Mouse (Mus musculus) liver, postnatal 0 days (tissue): Measurements from ENCODE around the gene Ifrd2. TPM values are rescaled to one million over a fixed set of nuclear protein-coding genes. Genes with fewer than 3 reads are reported as not detected.

Source experiments
- ATAC-seq: fragments of 200-750 bp; cut with Nextera tagmentation; 2 replicates; pipeline ENCODE4 v1.8.0; 2017; ENCODE audit warnings: mild to moderate bottlenecking, moderate library complexity
- DNase-seq: peaks from one replicate; pipeline ENCODE4 v3.0.0-alpha.2; 2016
- H3K27ac ChIP-seq: fragments of 300-500 bp; sonication (generic); 2 replicates; pipeline ENCODE4 v1.5.1; 2014; ENCODE audit warnings: antibody characterized with exemption, moderate library complexity, mild to moderate bottlenecking, low read depth
- H3K27me3 ChIP-seq: fragments of 300-500 bp; sonication (generic); 2 replicates; pipeline ENCODE4 v1.6.1; 2014; ENCODE audit warnings: low read length, control low read depth, mixed read lengths; ENCODE audit not compliant: insufficient read depth
- H3K36me3 ChIP-seq: fragments of 300-500 bp; sonication (generic); replicated peaks from 2 replicates; pipeline ENCODE4 v1.6.1; 2014; ENCODE audit warnings: mild to moderate bottlenecking, control low read depth, low read length, moderate library complexity, mixed read lengths; ENCODE audit not compliant: insufficient read depth
- H3K4me1 ChIP-seq: fragments of 300-500 bp; sonication (generic); 2 replicates; pipeline ENCODE4 v1.6.1; 2014; ENCODE audit warnings: antibody characterized with exemption, mild to moderate bottlenecking, control low read depth; ENCODE audit not compliant: insufficient read depth
- H3K4me2 ChIP-seq: fragments of 300-500 bp; sonication (generic); 2 replicates; pipeline ENCODE4 v1.6.1; 2014; ENCODE audit warnings: low read depth, mild to moderate bottlenecking, low read length, moderate library complexity, mixed read lengths
- H3K4me3 ChIP-seq: fragments of 300-500 bp; sonication (generic); 2 replicates; pipeline ENCODE4 v1.5.1; 2014; ENCODE audit warnings: low read depth, low read length
- H3K9ac ChIP-seq: fragments of 300-500 bp; sonication (generic); replicated peaks from 2 replicates; pipeline ENCODE4 v1.6.1; 2014; ENCODE audit warnings: mild to moderate bottlenecking, moderate library complexity
- H3K9me3 ChIP-seq: fragments of 300-500 bp; sonication (generic); 2 replicates; pipeline ENCODE4 v1.6.1; 2016; ENCODE audit warnings: mild to moderate bottlenecking, control low read depth, low read length, mixed read lengths
- CTCF ChIP-seq: sonication (generic); IDR thresholded peaks from 2 replicates; pipeline ENCODE4 v1.5.1; 2016; ENCODE audit warnings: antibody characterized with exemption, low read depth
- EP300 ChIP-seq: IDR thresholded peaks from 2 replicates; pipeline ENCODE4 v1.6.1; 2016; ENCODE audit warnings: antibody characterized with exemption, low read depth, mild to moderate bottlenecking
- WGBS: fragments of 180-500 bp; shearing (Covaris S2); extraction: QIAGEN DNeasy Blood & Tissue Kit; methylation state at CpG from one replicate; pipeline ENCODE4 v1.1.7; 2014; ENCODE audit not compliant: insufficient replicate concordance; 5-methylcytosine and 5-hydroxymethylcytosine counted together
- polyA plus RNA-seq: library from polyadenylated mRNA; unstranded; fragments of >200 nt; fragmentation: Nextera tagmentation; extraction: Ambion mirVana; gene quantifications from 2 replicates; pipeline ENCODE4 v1.2.1, GENCODE M21; 2015

The Ifrd2 gene
- polyA plus RNA-seq, 1 experiment from 2014 or later: 68.0 TPM

DNA sequence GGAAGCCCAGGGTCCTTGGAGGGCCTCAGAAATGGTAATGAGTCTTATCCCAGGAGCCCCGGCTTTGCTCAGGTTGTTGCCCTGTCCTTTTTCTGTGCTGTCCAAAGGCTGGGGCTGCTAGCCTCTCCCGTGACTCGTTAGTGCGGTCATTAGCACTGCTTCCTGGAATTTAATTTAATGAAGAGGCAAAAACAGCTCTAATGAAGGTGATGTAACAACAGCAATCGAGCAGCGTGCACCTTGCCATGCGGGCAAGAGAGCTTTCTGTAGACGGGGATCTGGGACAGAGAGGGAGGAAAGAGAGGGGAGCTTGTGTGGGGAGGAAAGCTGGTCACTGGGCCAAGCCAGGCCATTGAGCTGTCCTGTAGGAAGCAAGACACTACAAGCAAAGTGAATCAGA, 54.2 kb downstream of the Ifrd2 start:
- Histone ChIP-seq H3K36me3 (no peaks in the 10 kb centered on the region), H3K4me3 (no peak overlapping the region), H3K9ac (no peak overlapping the region), H3K9me3 (no peaks in the 10 kb centered on the region), H3K27ac (no peak overlapping the region), H3K4me1 (peaks cover 10% of the 10 kb centered on the region), H3K4me2 (no peak overlapping the region), H3K27me3 (no peaks in the 10 kb centered on the region)
- DNase-seq (no peak), ATAC-seq (no peak)
- TF ChIP-seq EP300 (no peak), CTCF (no peak)
- WGBS: 80% methylated on average over 8 of the region's 8 CpGs

Other genes starting within 250 kb of the Ifrd2 start
- 2.5 and 3.2 TPM in 2 replicates for gene Hemk1, start 249.3 kb upstream of the Ifrd2 start, polyA plus RNA-seq
- gene 6430571L13Rik, start 247.0 kb upstream of the Ifrd2 start, polyA plus RNA-seq: 0.14 and 0.22 TPM in 2 replicates
- gene Cacna2d2, start 188.0 kb upstream of the Ifrd2 start, polyA plus RNA-seq: not detected in 2 replicates
- 15.7 and 17.9 TPM in 2 replicates for gene Tmem115, start 53.7 kb upstream of the Ifrd2 start, polyA plus RNA-seq
- 18.5 and 19.6 TPM in 2 replicates for gene Cyb561d2, start 45.4 kb upstream of the Ifrd2 start, polyA plus RNA-seq
- 8.5 TPM in 2 replicates for gene Nprl2, start 45.4 kb upstream of the Ifrd2 start, polyA plus RNA-seq
- gene Zmynd10, start 40.3 kb upstream of the Ifrd2 start, polyA plus RNA-seq: 0.59 and 0.73 TPM in 2 replicates
- 12.4 and 15.1 TPM in 2 replicates for gene Rassf1, start 36.1 kb upstream of the Ifrd2 start, polyA plus RNA-seq
- 34.3 and 35.9 TPM in 2 replicates for gene Tusc2, start 24.4 kb upstream of the Ifrd2 start, polyA plus RNA-seq
- 53.9 and 54.5 TPM in 2 replicates for gene Hyal2, start 19.7 kb upstream of the Ifrd2 start, polyA plus RNA-seq
- 2.5 and 3.3 TPM in 2 replicates for gene Hyal1, start 10.7 kb upstream of the Ifrd2 start, polyA plus RNA-seq
- gene Naa80, start 8.8 kb upstream of the Ifrd2 start, polyA plus RNA-seq: 10.4 and 11.6 TPM in 2 replicates
- gene Hyal3, start 6.8 kb upstream of the Ifrd2 start, polyA plus RNA-seq: 0.65 and 0.86 TPM in 2 replicates
- gene Sema3b, start 21.6 kb downstream of the Ifrd2 start, polyA plus RNA-seq: 0.41 and 0.56 TPM in 2 replicates
- 146 and 159 TPM in 2 replicates for gene Gnai2, start 47.7 kb downstream of the Ifrd2 start, polyA plus RNA-seq
- gene Slc38a3, start 81.9 kb downstream of the Ifrd2 start, polyA plus RNA-seq: 147 and 174 TPM in 2 replicates
- gene Gnat1, start 92.1 kb downstream of the Ifrd2 start, polyA plus RNA-seq: 5.8 and 6.2 TPM in 2 replicates
- 0.76 and 1.1 TPM in 2 replicates for gene Sema3f, start 122.8 kb downstream of the Ifrd2 start, polyA plus RNA-seq
- 37.8 and 41.7 TPM in 2 replicates for gene Rbm5, start 183.4 kb downstream of the Ifrd2 start, polyA plus RNA-seq